Mouse (Mus musculus) small intestine, adult 2 months (tissue): Measurements from ENCODE around the gene Tmed1. TPM values are rescaled to one million over a fixed set of nuclear protein-coding genes. Genes with fewer than 3 reads are reported as not detected.

Experiments used
- H3K27ac ChIP-seq: fragments of 200-500 bp; 2 replicates; pipeline ENCODE4 v1.5.1; 2012; ENCODE audit warnings: low read depth, low read length, control low read depth, inconsistent platforms; ENCODE audit not compliant: insufficient read depth
- H3K27me3 ChIP-seq: fragments of 200-500 bp; 2 replicates; pipeline ENCODE4 v1.6.1; 2012; ENCODE audit warnings: mild to moderate bottlenecking, moderate library complexity, low read length, inconsistent platforms; ENCODE audit not compliant: control insufficient read depth, insufficient read depth
- H3K36me3 ChIP-seq: fragments of 200-500 bp; 2 replicates; pipeline ENCODE4 v1.6.1; 2012; ENCODE audit warnings: mild to moderate bottlenecking, low read length, control low read depth, inconsistent platforms; ENCODE audit not compliant: control insufficient read depth, insufficient read depth
- H3K4me1 ChIP-seq: fragments of 200-500 bp; 2 replicates; pipeline ENCODE4 v1.6.1; 2012; ENCODE audit warnings: low read length, inconsistent platforms, mixed read lengths; ENCODE audit not compliant: control insufficient read depth, insufficient read depth, insufficient read length
- H3K4me3 ChIP-seq: fragments of 200-500 bp; 2 replicates; pipeline ENCODE4 v1.5.1; 2012; ENCODE audit warnings: low read depth, mild to moderate bottlenecking, control low read depth, inconsistent platforms, low read length, moderate library complexity
- CTCF ChIP-seq: fragments of 200-500 bp; IDR thresholded peaks from 2 replicates; pipeline ENCODE4 v1.5.1; 2012; ENCODE audit warnings: low read depth, mild to moderate bottlenecking, control low read depth, inconsistent platforms, low read length, moderate library complexity, mixed read lengths; ENCODE audit not compliant: insufficient replicate concordance, insufficient read length; ENCODE audit errors: extremely low read depth
- POLR2A ChIP-seq: fragments of 200-500 bp; IDR thresholded peaks from 2 replicates; pipeline ENCODE4 v1.6.1; 2012; ENCODE audit warnings: low read depth, mild to moderate bottlenecking, control low read depth, inconsistent platforms, low read length, moderate library complexity
- WGBS: fragments of 180-500 bp; shearing (Covaris S2); methylation state at CpG from one replicate; pipeline ENCODE4 v1.1.7; 2018; 5-methylcytosine and 5-hydroxymethylcytosine counted together
- polyA plus RNA-seq: library from polyadenylated mRNA; depleted of rRNA; stranded (reverse); fragments of >200 nt; gene quantifications from 2 replicates; pipeline ENCODE4 v1.2.3, GENCODE M21; 2012; rRNA removed

Gene Tmed1
- polyA plus RNA-seq, 1 experiment = 10.8 TPM

- H3K4me1 ChIP-seq = peaks cover 11% of the 10 kb centered on the region
- 83% methylated on average over 3 of the region's 3 CpGs for WGBS
- no peak overlapping the region for H3K27ac ChIP-seq
- H3K27me3 ChIP-seq = no peaks in the 10 kb centered on the region
- H3K4me3 ChIP-seq = no peak overlapping the region
- TF ChIP-seq CTCF (no peak), POLR2A (no peak)
- H3K36me3 ChIP-seq = peaks cover 42% of the 10 kb centered on the region
These were observed 46.1 kb downstream of the Tmed1 start for GRCm38 (mm10) chr9:21463766-21464564.

GRCm38 (mm10) chr9:21463138-21463590 lies 46.9 kb downstream of the Tmed1 start:
- peaks cover 11% of the 10 kb centered on the region for H3K4me1 ChIP-seq
- no peaks in the 10 kb centered on the region for H3K27me3 ChIP-seq
- TF ChIP-seq CTCF (no peak), POLR2A (no peak)
- 37% methylated on average over 5 of the region's 5 CpGs for WGBS
- H3K4me3 ChIP-seq = no peak overlapping the region
- H3K27ac ChIP-seq = 0 out of 2 replicates have a peak overlapping the region, but pooled peaks have one; percentile 21
- H3K36me3 ChIP-seq = peaks cover 44% of the 10 kb centered on the region

GRCm38 (mm10) chr9:21460400-21460940 lies 49.6 kb downstream of the Tmed1 start:
- peaks cover 25% of the 10 kb centered on the region for H3K4me1 ChIP-seq
- no peak overlapping the region for H3K27ac ChIP-seq
- H3K4me3 ChIP-seq = no peak overlapping the region
- 68% methylated on average over 3 of the region's 3 CpGs for WGBS
- no peaks in the 10 kb centered on the region for H3K27me3 ChIP-seq
- no peak for TF ChIP-seq POLR2A
- TF ChIP-seq CTCF = no peak
- peaks cover 28% of the 10 kb centered on the region for H3K36me3 ChIP-seq

GRCm38 (mm10) chr9:21458821-21459220 lies 51.2 kb downstream of the Tmed1 start:
- no peaks in the 10 kb centered on the region for H3K27me3 ChIP-seq
- H3K4me1 ChIP-seq = peaks cover 32% of the 10 kb centered on the region
- H3K4me3 ChIP-seq = no peak overlapping the region
- WGBS = 34% methylated on average over 3 of the region's 3 CpGs
- no peak for TF ChIP-seq POLR2A
- no peak for TF ChIP-seq CTCF
- no peak overlapping the region for H3K27ac ChIP-seq
- peaks cover 20% of the 10 kb centered on the region for H3K36me3 ChIP-seq

Other genes with a start within 250 kb of the Tmed1 start
- gene Atg4d, start 245.0 kb downstream of the Tmed1 start, polyA plus RNA-seq = 70.1 and 144 TPM in 2 replicates
- 9.1 and 9.6 TPM in 2 replicates for gene Kri1, start 222.3 kb downstream of the Tmed1 start, polyA plus RNA-seq
- gene Cdkn2d, start 218.8 kb downstream of the Tmed1 start, polyA plus RNA-seq = 11.0 and 27.1 TPM in 2 replicates
- gene Ap1m2, start 197.9 kb downstream of the Tmed1 start, polyA plus RNA-seq = 36.4 and 69.5 TPM in 2 replicates
- 11.9 and 12.7 TPM in 2 replicates for gene Slc44a2, start 189.6 kb downstream of the Tmed1 start, polyA plus RNA-seq
- gene Ilf3, start 142.4 kb downstream of the Tmed1 start, polyA plus RNA-seq = 18.8 and 30.7 TPM in 2 replicates
- 30.1 and 32.8 TPM in 2 replicates for gene Qtrt1, start 98.4 kb downstream of the Tmed1 start, polyA plus RNA-seq
- 179 and 517 TPM in 2 replicates for gene Dnm2, start 85.3 kb downstream of the Tmed1 start, polyA plus RNA-seq
- 1.2 and 1.4 TPM in 2 replicates for gene AB124611, start 15.9 kb upstream of the Tmed1 start, polyA plus RNA-seq
- 31.7 and 63.4 TPM in 2 replicates for gene Carm1, start 36.6 kb upstream of the Tmed1 start, polyA plus RNA-seq
- gene Timm29, start 82.5 kb upstream of the Tmed1 start, polyA plus RNA-seq = 11.0 and 14.7 TPM in 2 replicates
- 22.5 and 35.9 TPM in 2 replicates for gene Yipf2, start 82.6 kb upstream of the Tmed1 start, polyA plus RNA-seq
- 19.0 and 34.1 TPM in 2 replicates for gene Smarca4, start 105.9 kb upstream of the Tmed1 start, polyA plus RNA-seq
- gene Ldlr, start 213.2 kb upstream of the Tmed1 start, polyA plus RNA-seq = 37.2 and 58.9 TPM in 2 replicates